Mouse (Mus musculus) liver, embryonic 11.5 days (tissue): ENCODE results near the gene Ccno. TPM values are rescaled to one million over a fixed set of nuclear protein-coding genes. Genes with fewer than 3 reads are reported as not detected.

Source experiments
- ATAC-seq: fragments of 200-750 bp; cut with Nextera tagmentation; replicated peaks from 2 replicates; pipeline ENCODE4 v1.8.0; 2017; ENCODE audit warnings: moderate number of reproducible peaks, mild to moderate bottlenecking, moderate TSS enrichment, moderate library complexity; ENCODE audit not compliant: low FRiP score
- DNase-seq: peaks from one replicate; pipeline ENCODE4 v3.0.0-alpha.2; 2017; ENCODE audit warnings: low spot score
- H3K27ac ChIP-seq: fragments of 300-500 bp; sonication (generic); 2 replicates; pipeline ENCODE4 v1.5.1; 2014; ENCODE audit warnings: mild to moderate bottlenecking, low read depth, low read length, control low read depth
- H3K27me3 ChIP-seq: fragments of 300-500 bp; sonication (generic); replicated peaks from 2 replicates; pipeline ENCODE4 v1.6.1; 2014; ENCODE audit warnings: low read length, mixed read lengths; ENCODE audit not compliant: control insufficient read depth, insufficient read depth
- H3K36me3 ChIP-seq: fragments of 300-500 bp; sonication (generic); 2 replicates; pipeline ENCODE4 v1.6.1; 2014; ENCODE audit warnings: mild to moderate bottlenecking, low read length, moderate library complexity, mixed read lengths; ENCODE audit not compliant: control insufficient read depth, insufficient read depth
- H3K4me1 ChIP-seq: fragments of 300-500 bp; sonication (generic); replicated peaks from 2 replicates; pipeline ENCODE4 v1.6.1; 2014; ENCODE audit warnings: low read length, mixed read lengths; ENCODE audit not compliant: control insufficient read depth, insufficient read depth
- H3K4me2 ChIP-seq: fragments of 300-500 bp; sonication (generic); 2 replicates; pipeline ENCODE4 v1.6.1; 2014; ENCODE audit warnings: mild to moderate bottlenecking, control low read depth, moderate library complexity
- H3K4me3 ChIP-seq: fragments of 300-500 bp; sonication (generic); 2 replicates; pipeline ENCODE4 v1.5.1; 2014; ENCODE audit warnings: low read depth, low read length, control low read depth
- H3K9ac ChIP-seq: fragments of 300-500 bp; sonication (generic); 2 replicates; pipeline ENCODE4 v1.6.1; 2014; ENCODE audit warnings: low read depth, low read length, control low read depth
- H3K9me3 ChIP-seq: fragments of 300-500 bp; sonication (generic); 2 replicates; pipeline ENCODE4 v1.6.1; 2016; ENCODE audit warnings: low read length, inconsistent platforms, mixed read lengths; ENCODE audit not compliant: control insufficient read depth
- WGBS: fragments of 180-500 bp; shearing (Covaris S2); extraction: QIAGEN DNeasy Blood & Tissue Kit; methylation state at CpG from one replicate; pipeline ENCODE4 v1.1.7; 2014; 5-methylcytosine and 5-hydroxymethylcytosine counted together
- microRNA counts: library from miRNA; unstranded; fragments of <30 nt; microRNA quantifications from one replicate; lab custom pipeline; 2015
- microRNA-seq: library from miRNA; unstranded; fragments of <30 nt; microRNA quantifications from one replicate; pipeline ENCODE4, GENCODE M21; 2017; ENCODE audit warnings: borderline number of aligned reads
- polyA plus RNA-seq: library from polyadenylated mRNA; unstranded; fragments of >200 nt; fragmentation: Nextera tagmentation; extraction: Ambion mirVana; gene quantifications from 2 replicates; pipeline ENCODE4 v1.2.1, GENCODE M21; 2014

Ccno gene
- polyA plus RNA-seq, 1 experiment from 2014 or later, result 0.08 TPM

GRCm38 (mm10) chr13:113035852-113036251, 48.2 kb downstream of the Ccno start:
- 3% methylated on average over 4 of the region's 4 CpGs for WGBS
- Histone ChIP-seq H3K36me3 (no peaks in the 10 kb centered on the region), H3K27me3 (peaks cover 55% of the 10 kb centered on the region), H3K4me3 (peak overlapping the region; percentile 61; the same call in 1 of the 2 replicates), H3K9ac (no peak overlapping the region), H3K9me3 (no peaks in the 10 kb centered on the region), H3K27ac (no peak overlapping the region), H3K4me1 (peaks cover 3% of the 10 kb centered on the region; the same call in 1 of the 2 replicates), H3K4me2 (peak overlapping the region; percentile 97)
- peak; percentile 86 for ATAC-seq
- peak; percentile 53 for DNase-seq

MicroRNAs within 50 kb of the gene (microRNA counts, 519-probe panel; counts per million panel counts)
- microRNA mmu-miR-449a (lab: Ali Mortazavi, UCI) (not detected), microRNA mmu-miR-449b (lab: Ali Mortazavi, UCI) (not detected), microRNA mmu-miR-449c (lab: Ali Mortazavi, UCI) (not detected)

Small RNA genes lying within 50 kb of the gene (microRNA-seq; reads per million reads assigned to microRNA genes)
- gene Mir449a, result 57.0 reads per million, percentile 43 among the genes with 10 or more reads in this experiment
- not detected for gene Mir449b
- gene Mir449c, result not detected

Other genes starting within 250 kb of the Ccno start
- 27.4 and 29.1 TPM in 2 replicates for gene Plpp1, start 187.0 kb upstream of the Ccno start, polyA plus RNA-seq
- gene Mtrex, start 60.4 kb upstream of the Ccno start, polyA plus RNA-seq, result 90.9 and 101 TPM in 2 replicates
- 19.4 and 23.1 TPM in 2 replicates for gene Dhx29, start 60.3 kb upstream of the Ccno start, polyA plus RNA-seq
- not detected in 2 replicates for gene Mcidas, start 6.0 kb downstream of the Ccno start, polyA plus RNA-seq
- not detected in 2 replicates for gene Cdc20b, start 47.3 kb downstream of the Ccno start, polyA plus RNA-seq
- gene Gpx8, start 58.6 kb downstream of the Ccno start, polyA plus RNA-seq, result 43.0 and 43.4 TPM in 2 replicates
- gene Gzma, start 113.2 kb downstream of the Ccno start, polyA plus RNA-seq, result not detected in 2 replicates
- gene Esm1, start 221.9 kb downstream of the Ccno start, polyA plus RNA-seq, result 3.3 and 3.7 TPM in 2 replicates
- not detected in 2 replicates for gene Gzmk, start 238.1 kb downstream of the Ccno start, polyA plus RNA-seq